Mouse (Mus musculus): ENCODE results near the gene Thg1l. TPM values are rescaled to one million over a fixed set of nuclear protein-coding genes. Genes with fewer than 3 reads are reported as not detected.
A peak's percentile ranks its signal among the peaks of the same experiment; 100 is the strongest.

Thg1l gene
- polyA plus RNA-seq, 1 experiment, result 4.4 TPM

- Histone ChIP-seq H3K27me3 (ENCODE audit: control insufficient read depth, insufficient read depth, low read length) (no peaks in the 10 kb centered on the region), H3K4me3 (ENCODE audit: extremely low read depth, insufficient read depth, insufficient read length) (no peak overlapping the region), H3K36me3 (ENCODE audit: control insufficient read depth, insufficient read depth, low read length) (peaks cover 13% of the 10 kb centered on the region; the same call in 1 of the 2 replicates), H3K4me1 (ENCODE audit: control insufficient read depth, insufficient read depth, insufficient read length) (no peaks in the 10 kb centered on the region; the same call in 1 of the 2 replicates), H3K27ac (ENCODE audit: insufficient read depth, low read length) (no peak overlapping the region)
- TF ChIP-seq POLR2A (IDR thresholded peaks at IDR 0.05; ENCODE audit: low read depth, low read length) (no peak), CTCF (IDR thresholded peaks at IDR 0.05; ENCODE audit: extremely low read depth, insufficient read depth, insufficient read length, insufficient replicate concordance) (no peak)
- DNase-seq (ENCODE audit: low read depth in 1 of 2, low spot score in 2 of 2), result no peak
- WGBS, result 89% methylated on average over 4 of the region's 4 CpGs
These were observed 8.5 kb downstream of the Thg1l start for GRCm38 (mm10) chr11:45946796-45947195.

- WGBS, result 1% methylated on average over 55 of the region's 55 CpGs
- peak; percentile 86 to 96 for DNase-seq (ENCODE audit: low read depth in 1 of 2, low spot score in 2 of 2)
- no peaks in the 10 kb centered on the region for H3K27me3 ChIP-seq (ENCODE audit: control insufficient read depth, insufficient read depth, low read length)
- H3K27ac ChIP-seq (ENCODE audit: insufficient read depth, low read length), result 0 out of 2 replicates have a peak within 1 kb of the TSS, but pooled peaks have one; percentile 44
- H3K4me3 ChIP-seq (ENCODE audit: extremely low read depth, insufficient read depth, insufficient read length), result peak within 1 kb of the TSS; percentile 98
- no peaks in the 10 kb centered on the region; the same call in 1 of the 2 replicates for H3K4me1 ChIP-seq (ENCODE audit: control insufficient read depth, insufficient read depth, insufficient read length)
- peak; percentile 99 for TF ChIP-seq CTCF (IDR thresholded peaks at IDR 0.05; ENCODE audit: extremely low read depth, insufficient read depth, insufficient read length, insufficient replicate concordance)
- no peak for TF ChIP-seq POLR2A (IDR thresholded peaks at IDR 0.05; ENCODE audit: low read depth, low read length)
- peaks cover 6% of the 10 kb centered on the region; the same call in 1 of the 2 replicates for H3K36me3 ChIP-seq (ENCODE audit: control insufficient read depth, insufficient read depth, low read length)
These were observed 10.6 kb downstream of the Thg1l start, which contains the start of gene Lsm11 for GRCm38 (mm10) chr11:45944643-45945156. Gene Lsm11, minus strand, starts transcription at chr11:45944935.

- WGBS, result under 1% methylated on average over 49 of the region's 49 CpGs
- TF ChIP-seq CTCF (IDR thresholded peaks at IDR 0.05; ENCODE audit: extremely low read depth, insufficient read depth, insufficient read length, insufficient replicate concordance) (no peak), POLR2A (IDR thresholded peaks at IDR 0.05; ENCODE audit: low read depth, low read length) (no peak)
- Histone ChIP-seq H3K4me1 (ENCODE audit: control insufficient read depth, insufficient read depth, insufficient read length) (no peaks in the 10 kb centered on the region; the same call in 1 of the 2 replicates), H3K36me3 (ENCODE audit: control insufficient read depth, insufficient read depth, low read length) (peaks cover 6% of the 10 kb centered on the region; the same call in 1 of the 2 replicates), H3K27ac (ENCODE audit: insufficient read depth, low read length) (0 out of 2 replicates have a peak overlapping the region, but pooled peaks have one; percentile 44), H3K4me3 (ENCODE audit: extremely low read depth, insufficient read depth, insufficient read length) (peak overlapping the region; percentile 98), H3K27me3 (ENCODE audit: control insufficient read depth, insufficient read depth, low read length) (no peaks in the 10 kb centered on the region)
- no peak for DNase-seq (ENCODE audit: low read depth in 1 of 2, low spot score in 2 of 2)
These were observed 11.2 kb downstream of the Thg1l start for GRCm38 (mm10) chr11:45943891-45944642.

- Histone ChIP-seq H3K4me3 (ENCODE audit: extremely low read depth, insufficient read depth, insufficient read length) (peak overlapping the region; percentile 98; the same call in 1 of the 2 replicates), H3K27me3 (ENCODE audit: control insufficient read depth, insufficient read depth, low read length) (no peaks in the 10 kb centered on the region), H3K4me1 (ENCODE audit: control insufficient read depth, insufficient read depth, insufficient read length) (no peaks in the 10 kb centered on the region; the same call in 1 of the 2 replicates), H3K27ac (ENCODE audit: insufficient read depth, low read length) (no peak overlapping the region), H3K36me3 (ENCODE audit: control insufficient read depth, insufficient read depth, low read length) (0 out of 2 replicates have a peak, but pooled peaks cover 4% of the 10 kb centered on the region)
- WGBS, result 80% methylated on average over 7 of the region's 7 CpGs
- TF ChIP-seq CTCF (IDR thresholded peaks at IDR 0.05; ENCODE audit: extremely low read depth, insufficient read depth, insufficient read length, insufficient replicate concordance) (no peak), POLR2A (IDR thresholded peaks at IDR 0.05; ENCODE audit: low read depth, low read length) (no peak)
- no peak for DNase-seq (ENCODE audit: low read depth in 1 of 2, low spot score in 2 of 2)
These were observed 12.1 kb downstream of the Thg1l start for GRCm38 (mm10) chr11:45943108-45943705.

GRCm38 (mm10) chr11:45942281-45942680 lies 13.0 kb downstream of the Thg1l start:
- H3K4me3 ChIP-seq (ENCODE audit: extremely low read depth, insufficient read depth, insufficient read length), result no peak overlapping the region
- 0 out of 2 replicates have a peak, but pooled peaks cover under 1% of the 10 kb centered on the region for H3K36me3 ChIP-seq (ENCODE audit: control insufficient read depth, insufficient read depth, low read length)
- DNase-seq (ENCODE audit: low read depth in 1 of 2, low spot score in 2 of 2), result no peak
- TF ChIP-seq CTCF (IDR thresholded peaks at IDR 0.05; ENCODE audit: extremely low read depth, insufficient read depth, insufficient read length, insufficient replicate concordance), result no peak
- no peak for TF ChIP-seq POLR2A (IDR thresholded peaks at IDR 0.05; ENCODE audit: low read depth, low read length)
- no peaks in the 10 kb centered on the region for H3K27me3 ChIP-seq (ENCODE audit: control insufficient read depth, insufficient read depth, low read length)
- no peak overlapping the region for H3K27ac ChIP-seq (ENCODE audit: insufficient read depth, low read length)
- no peaks in the 10 kb centered on the region; the same call in 1 of the 2 replicates for H3K4me1 ChIP-seq (ENCODE audit: control insufficient read depth, insufficient read depth, insufficient read length)
- WGBS, result 93% methylated on average over 7 of the region's 7 CpGs

GRCm38 (mm10) chr11:45938917-45939316 lies 16.4 kb downstream of the Thg1l start:
- Histone ChIP-seq H3K36me3 (ENCODE audit: control insufficient read depth, insufficient read depth, low read length) (peaks cover 10% of the 10 kb centered on the region; the same call in 1 of the 2 replicates), H3K27ac (ENCODE audit: insufficient read depth, low read length) (no peak overlapping the region), H3K4me1 (ENCODE audit: control insufficient read depth, insufficient read depth, insufficient read length) (no peaks in the 10 kb centered on the region; the same call in 1 of the 2 replicates), H3K4me3 (ENCODE audit: extremely low read depth, insufficient read depth, insufficient read length) (no peak overlapping the region), H3K27me3 (ENCODE audit: control insufficient read depth, insufficient read depth, low read length) (no peaks in the 10 kb centered on the region)
- no peak for DNase-seq (ENCODE audit: low read depth in 1 of 2, low spot score in 2 of 2)
- WGBS, result 83% methylated on average over 8 of the region's 8 CpGs
- TF ChIP-seq CTCF (IDR thresholded peaks at IDR 0.05; ENCODE audit: extremely low read depth, insufficient read depth, insufficient read length, insufficient replicate concordance), result no peak
- TF ChIP-seq POLR2A (IDR thresholded peaks at IDR 0.05; ENCODE audit: low read depth, low read length), result no peak

All from spleen, adult 2 months (tissue).